In the genomic region with DNA sequence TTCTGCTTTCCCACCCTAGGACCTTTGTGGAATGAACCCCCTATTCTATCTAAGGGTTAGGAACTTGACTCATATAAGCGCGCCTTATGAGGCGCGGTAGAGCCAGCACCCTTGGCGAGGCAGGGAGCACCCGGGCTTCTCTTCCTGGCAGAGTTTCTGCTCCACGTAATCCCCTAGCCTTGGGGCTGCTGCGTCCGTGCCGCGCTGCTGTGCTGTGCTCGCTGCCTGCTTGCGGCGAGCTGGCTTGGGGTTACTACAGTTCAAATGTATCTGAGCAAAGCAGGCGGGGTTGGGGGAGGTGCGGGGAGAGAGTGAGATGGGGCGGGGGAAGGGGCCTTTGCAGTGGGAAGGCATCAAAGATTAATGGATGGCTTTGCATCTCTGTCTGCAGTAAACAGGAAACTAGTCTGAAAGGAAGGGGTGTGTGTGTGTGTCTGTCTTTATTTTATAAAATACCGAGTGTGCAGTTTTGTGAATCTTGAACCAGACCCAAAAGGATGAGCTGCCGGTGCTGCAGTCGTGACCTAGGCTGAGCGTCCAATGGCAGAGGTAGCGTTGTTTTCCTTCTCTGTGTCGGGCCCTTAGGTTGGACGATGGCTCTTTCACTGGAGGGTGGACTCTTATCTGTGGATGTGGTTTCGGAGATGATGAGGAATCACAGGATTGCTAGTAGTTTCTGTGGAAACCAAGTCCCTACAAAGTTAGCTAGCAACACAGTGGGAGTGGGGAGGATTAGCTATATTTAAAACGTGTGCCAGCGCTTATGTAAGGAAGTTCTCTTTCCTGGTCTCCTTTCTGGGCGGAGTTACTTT, we compare ENCODE assay signal across 8 mouse cellular contexts. TPM values are rescaled to one million over a fixed set of nuclear protein-coding genes. Genes with fewer than 3 reads are reported as not detected.
DNase-seq lines count a peak whose midpoint lies in the region; ATAC-seq and TF ChIP-seq lines count a peak whose summit lies in the region.

No protein-coding gene starts in this region.

- H3K27me3 ChIP-seq in erythroblast, embryonic 14.5 days (ENCODE audit: control insufficient read depth): no peaks in the 10 kb centered on the region
- H3K27me3 ChIP-seq in heart, embryonic 12.5 days (replicated peaks): no peaks in the 10 kb centered on the region
- H3K27me3 ChIP-seq in kidney, postnatal 0 days (ENCODE audit: insufficient read depth, low read length): no peaks in the 10 kb centered on the region
- no peaks in the 10 kb centered on the region for H3K27me3 ChIP-seq in liver, embryonic 11.5 days (replicated peaks; ENCODE audit: control insufficient read depth, insufficient read depth, low read length)
- no peaks in the 10 kb centered on the region for H3K27me3 ChIP-seq in splenic B cell, adult 2 months (ENCODE audit: control insufficient read depth, insufficient read depth, low read length, poor library complexity, severe bottlenecking)

- H3K9ac ChIP-seq in heart, embryonic 12.5 days: peak overlapping the region; percentile 98
- H3K9ac ChIP-seq in kidney, postnatal 0 days (ENCODE audit: low read depth, low read length): peak overlapping the region; percentile 91
- H3K9ac ChIP-seq in liver, embryonic 11.5 days (ENCODE audit: low read depth, low read length): peak overlapping the region; percentile 98

- H3K36me3 ChIP-seq in erythroblast, embryonic 14.5 days (ENCODE audit: control insufficient read depth): peaks cover 50% of the 10 kb centered on the region
- H3K36me3 ChIP-seq in heart, embryonic 12.5 days: peaks cover 5% of the 10 kb centered on the region
- peaks cover 4% of the 10 kb centered on the region; the same call in 1 of the 2 replicates for H3K36me3 ChIP-seq in kidney, postnatal 0 days (ENCODE audit: insufficient read depth, low read length)
- peaks cover 8% of the 10 kb centered on the region for H3K36me3 ChIP-seq in liver, embryonic 11.5 days (ENCODE audit: control insufficient read depth, insufficient read depth, low read length)
- peaks cover 12% of the 10 kb centered on the region; the same call in 1 of the 2 replicates for H3K36me3 ChIP-seq in splenic B cell, adult 2 months (ENCODE audit: control insufficient read depth, insufficient read depth, low read length, poor library complexity, severe bottlenecking)

- under 1% methylated on average over 28 of the region's 28 CpGs for WGBS in heart, embryonic 12.5 days
- under 1% methylated on average over 28 of the region's 28 CpGs for WGBS in kidney, postnatal 0 days
- WGBS in liver, embryonic 11.5 days: 0% methylated on average over 28 of the region's 28 CpGs

- H3K9me3 ChIP-seq in erythroblast, embryonic 14.5 days (ENCODE audit: control insufficient read depth, low read length): peaks cover 7% of the 10 kb centered on the region
- no peaks in the 10 kb centered on the region for H3K9me3 ChIP-seq in heart, embryonic 12.5 days (replicated peaks)
- no peaks in the 10 kb centered on the region for H3K9me3 ChIP-seq in kidney, postnatal 0 days (replicated peaks; ENCODE audit: low read length)
- H3K9me3 ChIP-seq in liver, embryonic 11.5 days (ENCODE audit: control insufficient read depth, low read length): no peaks in the 10 kb centered on the region

- TF ChIP-seq CTCF in kidney, postnatal 0 days (IDR thresholded peaks at IDR 0.05; ENCODE audit: low read depth): no peak

- H3K4me1 ChIP-seq in erythroblast, embryonic 14.5 days (ENCODE audit: control insufficient read depth): peaks cover 72% of the 10 kb centered on the region
- peaks cover 24% of the 10 kb centered on the region for H3K4me1 ChIP-seq in heart, embryonic 12.5 days (replicated peaks)
- H3K4me1 ChIP-seq in kidney, postnatal 0 days (replicated peaks; ENCODE audit: insufficient read depth, low read length): peaks cover 15% of the 10 kb centered on the region; the same call in 1 of the 2 replicates
- peaks cover 22% of the 10 kb centered on the region for H3K4me1 ChIP-seq in liver, embryonic 11.5 days (replicated peaks; ENCODE audit: control insufficient read depth, insufficient read depth, low read length)

- peak overlapping the region; percentile 95 for H3K27ac ChIP-seq in heart, embryonic 12.5 days (ENCODE audit: poor library complexity, severe bottlenecking)
- peak overlapping the region; percentile 95 for H3K27ac ChIP-seq in kidney, postnatal 0 days
- peak overlapping the region; percentile 92 for H3K27ac ChIP-seq in liver, embryonic 11.5 days (ENCODE audit: low read depth, low read length)

- H3K4me3 ChIP-seq in erythroblast, embryonic 14.5 days (replicated peaks): peak overlapping the region; percentile 94
- peak overlapping the region; percentile 97 for H3K4me3 ChIP-seq in heart, embryonic 12.5 days
- H3K4me3 ChIP-seq in kidney, postnatal 0 days (replicated peaks; ENCODE audit: low read depth, low read length): peak overlapping the region; percentile 95
- H3K4me3 ChIP-seq in liver, embryonic 11.5 days (ENCODE audit: low read depth, low read length): peak overlapping the region; percentile 97

- ATAC-seq in heart, embryonic 12.5 days (ENCODE audit: insufficient number of reproducible peaks, low FRiP score): peak; percentile 85
- ATAC-seq in kidney, postnatal 0 days (replicated peaks; ENCODE audit: low FRiP score, low read depth): peak; percentile 87
- ATAC-seq in liver, embryonic 11.5 days (replicated peaks; ENCODE audit: low FRiP score): peak; percentile 86

- peak; percentile 78 to 80 for DNase-seq in B cell, adult 2 months
- peak; percentile 91 for DNase-seq in brain, adult 2 months (ENCODE audit: low read depth, low spot score)
- DNase-seq in kidney, postnatal 0 days (ENCODE audit: low spot score): peak; percentile 89
- DNase-seq in liver, embryonic 11.5 days (ENCODE audit: low spot score): peak; percentile 83
- DNase-seq in naive thymus-derived CD4-positive, alpha-beta T cell, adult 2 months (ENCODE audit: low read depth): peak; percentile 94
- DNase-seq in splenic B cell, adult 2 months (ENCODE audit: low read depth, low spot score): peak; percentile 75

- H3K4me2 ChIP-seq in heart, embryonic 12.5 days: peak overlapping the region; percentile 76
- H3K4me2 ChIP-seq in kidney, postnatal 0 days (ENCODE audit: low read length): peak overlapping the region; percentile 93
- H3K4me2 ChIP-seq in liver, embryonic 11.5 days: peak overlapping the region; percentile 78

RNA-seq across cellular contexts. Expression of a gene that starts 1.4 kb away (rescaled TPM):
- 10.3 and 13.0 TPM in 2 replicates for polyA plus RNA-seq in erythroblast, embryonic 14.5 days (2012)
- 70.6 and 71.8 TPM in 2 replicates for polyA plus RNA-seq in heart, embryonic 12.5 days (2016; fragmentation: Nextera tagmentation; extraction: Ambion mirVana)
- polyA plus RNA-seq in kidney, postnatal 0 days (2015; fragmentation: Nextera tagmentation; extraction: Ambion mirVana): 51.8 and 61.4 TPM in 2 replicates
- 74.4 and 76.3 TPM in 2 replicates for polyA plus RNA-seq in liver, embryonic 11.5 days (2014; fragmentation: Nextera tagmentation; extraction: Ambion mirVana)

RNA-seq across cellular contexts. Expression of a gene that starts 49.9 kb away (rescaled TPM):
- polyA plus RNA-seq in erythroblast, embryonic 14.5 days (2012): 0.53 and 0.54 TPM in 2 replicates
- polyA plus RNA-seq in heart, embryonic 12.5 days (2016; fragmentation: Nextera tagmentation; extraction: Ambion mirVana): 42.1 and 48.4 TPM in 2 replicates
- polyA plus RNA-seq in kidney, postnatal 0 days (2015; fragmentation: Nextera tagmentation; extraction: Ambion mirVana): 71.6 and 74.9 TPM in 2 replicates
- polyA plus RNA-seq in liver, embryonic 11.5 days (2014; fragmentation: Nextera tagmentation; extraction: Ambion mirVana): 54.1 and 54.6 TPM in 2 replicates

Comparison
In these comparisons a context has a peak if more than half of its experiments do, and no peak if none do; other contexts are left out.
1. Peak in every context shown above with its lines: DNase-seq, ATAC-seq, H3K4me3 ChIP-seq and H3K27ac ChIP-seq.
2. RNA of a gene that starts 49.9 kb away (polyA plus RNA-seq): 71.6 to 74.9 TPM in kidney, postnatal 0 days, 54.1 to 54.6 TPM in liver, embryonic 11.5 days and 42.1 to 48.4 TPM in heart, embryonic 12.5 days; 0.53 to 0.54 TPM in erythroblast, embryonic 14.5 days; every median in the first group is over 10 times any median in the second.